Mouse (Mus musculus) urinary bladder, postnatal 10 days (tissue): ENCODE results near the gene Acp2.

Source experiments
- DNase-seq: peaks from one replicate; pipeline ENCODE4 v3.0.0; 2022; ENCODE audit warnings: low spot score

Gene Acp2

GRCm38 (mm10) chr2:91256256-91257125, 53.8 kb downstream of the Acp2 start:
- DNase-seq = no peak

- no peak for DNase-seq
Measured at GRCm38 (mm10) chr2:91257126-91257980, 54.7 kb downstream of the Acp2 start.

- DNase-seq = no peak
Measured at GRCm38 (mm10) chr2:91258054-91258453, 55.4 kb downstream of the Acp2 start.

GRCm38 (mm10) chr2:91258830-91259229, 56.1 kb downstream of the Acp2 start:
- no peak for DNase-seq

- no peak for DNase-seq
Measured at GRCm38 (mm10) chr2:91259493-91259892, 56.8 kb downstream of the Acp2 start.
